Mouse (Mus musculus) erythroblast, embryonic 14.5 days (primary cell): ENCODE measurements around the gene Itgam.

Experiments
- GATA1 ChIP-seq: IDR thresholded peaks from 2 replicates; pipeline ENCODE4 v1.6.1; 2012; ENCODE audit warnings: low read length, inconsistent platforms, mixed read lengths
- TAL1 ChIP-seq: IDR thresholded peaks from 3 replicates; pipeline ENCODE4 v1.6.1; 2012; ENCODE audit warnings: low read length, inconsistent platforms, mixed read lengths

DNA sequence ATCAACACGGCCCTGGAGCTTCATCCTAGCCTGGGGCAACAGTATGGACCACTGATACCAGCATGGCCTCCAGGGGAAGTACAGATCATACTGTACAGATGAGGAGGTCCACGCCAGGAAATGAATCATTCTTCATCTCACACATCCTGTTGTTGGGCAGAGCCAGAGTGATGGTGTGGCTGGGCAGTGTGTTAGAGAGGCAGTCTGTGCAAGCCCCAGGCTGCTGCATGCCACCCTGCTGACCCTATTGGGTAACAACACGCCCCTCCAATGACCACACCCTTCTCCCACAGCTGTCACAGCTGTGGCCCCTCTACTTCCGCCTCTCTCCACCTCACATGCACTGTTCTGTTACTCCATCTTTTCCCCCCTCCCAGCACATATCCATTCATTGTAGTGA is 11.7 kb upstream of the Itgam start:
- TF ChIP-seq TAL1 (no peak), GATA1 (no peak)
